Mouse (Mus musculus): Measurements from ENCODE around the gene Gyg. TPM values are rescaled to one million over a fixed set of nuclear protein-coding genes. Genes with fewer than 3 reads are reported as not detected.

Gyg gene
- 100 to 1,000 TPM; 437 to 466 TPM for total RNA-seq (2021)
- long read RNA-seq, experiment 1, transcript Gyg-201 (7 exons, 1,922 nt): major isoform, 368 of 483 reads
- long read RNA-seq, experiment 1, partial matches to known transcripts: 81 of 483 reads
- long read RNA-seq, experiment 1, other reads (novel, unspliced or antisense): 30 of 483 reads
- long read RNA-seq, experiment 2, transcript Gyg-201 (7 exons, 1,922 nt): major isoform, 456 of 657 reads
- long read RNA-seq, experiment 2, transcript Gyg-204 (8 exons, 1,662 nt): minor isoform, 5 of 657 reads
- long read RNA-seq, experiment 2, partial matches to known transcripts: 158 of 657 reads
- long read RNA-seq, experiment 2, other reads (novel, unspliced or antisense): 38 of 657 reads

DNA sequence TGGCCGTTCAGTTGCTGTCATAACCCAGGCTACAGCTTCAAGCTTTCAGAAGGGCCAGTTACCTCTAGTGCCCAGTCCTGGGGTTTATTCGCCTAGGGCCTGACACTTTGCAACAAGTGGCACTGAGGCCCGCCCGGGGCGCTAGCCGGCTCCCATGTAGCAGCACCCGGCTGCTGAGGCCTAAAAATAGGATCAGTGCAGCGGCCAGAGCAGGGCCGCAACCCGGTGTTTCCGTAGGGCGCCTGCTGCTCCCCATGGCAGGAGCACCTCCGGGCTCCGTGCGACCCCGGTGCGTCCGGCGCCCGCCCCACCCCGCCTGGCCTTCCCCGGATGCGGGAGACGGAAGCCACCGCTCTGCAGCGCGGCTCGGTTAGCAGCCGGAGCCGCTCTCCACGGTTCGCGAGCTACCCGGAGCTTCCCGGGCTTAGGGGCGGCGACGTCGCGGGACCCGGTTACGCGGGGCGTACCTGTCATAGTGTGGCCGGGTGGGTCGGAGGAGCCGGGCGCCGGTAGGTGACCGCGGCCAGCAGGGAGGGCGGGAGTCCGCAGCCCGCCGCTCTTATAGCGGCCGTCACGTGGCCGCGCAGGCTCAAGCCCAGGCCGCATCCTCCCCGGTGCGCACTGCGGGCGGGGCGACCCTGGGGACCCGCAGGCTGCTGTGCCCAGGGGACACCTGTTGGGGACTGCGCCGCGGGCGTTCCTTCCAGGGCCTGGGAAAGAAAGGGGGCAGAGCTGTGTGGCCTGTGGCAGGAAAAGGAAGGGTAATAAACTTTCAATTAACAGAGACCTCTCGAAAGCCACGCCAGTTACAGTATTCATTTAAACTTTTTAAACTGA, at the start of gene Gyg:
TSS of gene Gyg (minus strand) at position 787 of the 837 bp plus-strand sequence.
- intact Hi-C loops (cut with DNase I): loop anchor here (2.0 to 10.0 kb wide), 4 partner anchors 24 to 530 kb away; partner anchors contain the start of gene 1700064H15Rik
- Histone ChIP-seq H3K27ac (peak within 1 kb of the TSS; percentile 98), H3K4me3 (peak within 1 kb of the TSS; percentile 95)
- TF ChIP-seq CTCF (IDR thresholded peaks at IDR 0.05): peak; percentile 38; the same call in 1 of the 2 replicates
- peak; percentile 90 for DNase-seq

DNA sequence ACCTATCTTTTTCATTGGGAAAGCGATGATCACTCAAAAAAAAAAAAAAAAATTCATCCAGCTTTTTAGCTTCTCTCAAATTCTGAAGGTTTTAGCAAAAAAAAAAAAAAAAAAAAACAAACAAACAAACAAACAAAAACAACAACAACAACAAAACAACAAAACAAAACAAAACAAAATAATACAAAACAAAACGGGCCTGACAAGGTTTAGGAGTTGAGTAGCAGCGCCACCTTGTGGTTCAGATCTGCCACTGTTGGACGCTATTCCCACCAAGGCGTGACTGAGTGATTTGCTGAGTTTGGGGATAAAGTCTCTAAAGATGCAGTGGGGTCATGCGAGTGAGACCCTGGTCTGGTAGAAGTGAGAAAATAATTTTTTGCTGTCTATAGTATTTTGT, 43.8 kb upstream of the Gyg start:
- intact Hi-C loops (cut with DNase I): loop anchor here (1.0 to 10.0 kb wide), 4 partner anchors 42 to 295 kb away; partner anchors contain the start of gene Gyg
- DNase-seq: peak; percentile 62
- Histone ChIP-seq H3K4me3 (no peak overlapping the region), H3K27ac (no peak overlapping the region)
- TF ChIP-seq CTCF (IDR thresholded peaks at IDR 0.05): peak; percentile 90

DNA sequence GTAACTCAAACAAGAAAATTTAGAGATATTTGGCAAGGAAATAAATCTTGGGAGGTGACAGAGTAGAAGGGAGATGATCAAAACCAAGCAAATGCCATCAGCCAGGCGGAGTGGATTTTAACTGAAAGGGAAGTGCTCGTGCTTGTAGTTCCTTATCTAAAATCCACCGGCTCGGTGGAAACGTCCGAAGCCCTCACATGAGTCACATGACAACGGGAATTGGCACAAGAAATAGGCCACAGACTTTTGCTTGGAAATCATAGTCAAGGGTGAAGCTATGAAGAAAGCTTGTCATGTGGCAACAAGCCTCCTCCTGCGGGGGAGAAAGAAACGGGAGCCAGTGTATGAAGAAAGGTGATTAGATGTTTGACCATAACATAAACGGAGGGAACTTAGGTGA, 42.8 kb upstream of the Gyg start:
- DNase-seq: no peak
- H3K27ac ChIP-seq: no peak overlapping the region
- intact Hi-C loops (cut with DNase I): loop anchor here (1.0 to 10.0 kb wide), 3 partner anchors 41 to 294 kb away; partner anchors contain the start of gene Gyg
- no peak overlapping the region for H3K4me3 ChIP-seq
- no peak for TF ChIP-seq CTCF (IDR thresholded peaks at IDR 0.05)

DNA sequence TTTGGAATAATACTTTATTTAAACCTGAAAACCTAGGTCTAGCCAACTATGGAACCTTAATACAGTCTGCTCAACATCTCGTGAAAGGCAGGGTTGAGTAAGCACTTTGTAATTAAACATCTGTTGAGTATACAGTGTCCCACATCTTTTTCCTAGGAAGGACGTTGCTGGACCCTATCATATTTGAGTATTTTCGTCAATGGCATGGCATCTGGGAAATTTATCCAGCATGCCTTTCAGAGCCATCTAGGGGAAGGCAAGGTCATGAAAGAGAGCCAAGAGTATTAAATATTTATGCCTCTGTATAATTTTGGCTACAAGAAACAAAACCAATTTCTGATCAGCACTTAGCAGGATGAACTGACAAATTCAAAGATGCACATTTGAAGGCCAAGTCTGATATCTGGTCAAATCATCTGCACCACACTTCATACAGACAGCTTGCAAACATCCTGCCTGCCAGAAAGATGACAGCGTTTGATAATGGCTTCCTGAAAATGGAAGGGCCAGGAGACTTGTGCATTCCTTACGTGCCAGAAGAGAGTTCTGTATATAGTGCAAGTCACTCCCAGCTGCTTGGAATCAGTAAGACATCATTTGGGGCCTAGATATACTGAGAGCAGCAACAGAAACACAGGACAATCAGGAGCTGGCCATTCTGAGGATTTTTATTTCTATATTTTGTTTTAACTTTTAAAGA, 34.0 kb upstream of the Gyg start:
- no peak for DNase-seq
- Histone ChIP-seq H3K4me3 (no peak overlapping the region), H3K27ac (no peak overlapping the region)
- no peak for TF ChIP-seq CTCF (IDR thresholded peaks at IDR 0.05)
- intact Hi-C loops (cut with DNase I): no loop called here

DNA sequence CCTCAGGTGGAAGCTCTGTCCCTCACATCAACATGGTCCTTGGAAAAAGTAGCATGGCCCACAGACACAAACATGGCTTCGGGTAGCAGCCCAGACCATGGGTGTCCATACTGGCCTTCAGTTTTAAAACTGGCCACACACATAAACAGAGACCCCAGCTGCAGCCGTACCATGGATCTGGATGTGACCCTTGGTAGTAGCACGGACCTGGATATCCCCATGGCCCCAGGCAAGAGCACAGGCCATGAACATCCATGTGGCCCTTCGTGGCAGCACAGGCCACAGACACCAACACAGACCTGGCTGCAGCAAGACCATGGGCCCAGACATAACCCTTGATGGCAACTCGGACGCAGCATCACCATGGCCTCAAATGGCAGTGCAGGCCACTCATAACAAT, 17.3 kb upstream of the Gyg start:
- Histone ChIP-seq H3K27ac (no peak overlapping the region), H3K4me3 (no peak overlapping the region)
- no peak for DNase-seq
- TF ChIP-seq CTCF (IDR thresholded peaks at IDR 0.05): no peak
- intact Hi-C loops (cut with DNase I): no loop called here

DNA sequence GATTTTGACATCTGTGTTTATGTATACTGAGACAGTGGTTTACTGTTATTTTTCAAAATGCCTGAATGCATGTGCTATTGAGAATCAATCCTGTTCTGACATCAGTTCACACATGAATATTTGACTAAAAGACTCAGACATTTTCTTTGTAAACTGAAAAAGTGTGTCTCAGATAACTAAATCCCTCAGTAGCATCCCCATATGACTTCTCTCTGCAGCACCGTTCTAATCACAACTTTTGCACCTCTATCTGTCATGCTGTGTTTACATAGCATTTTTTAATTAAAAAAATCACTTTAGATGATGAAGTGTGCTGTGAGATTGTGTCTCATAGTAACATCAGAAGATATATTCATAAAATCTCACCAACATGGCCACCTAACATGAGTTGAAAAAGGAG, 12.4 kb upstream of the Gyg start:
- no peak overlapping the region for H3K27ac ChIP-seq
- intact Hi-C loops (cut with DNase I): no loop called here
- no peak for TF ChIP-seq CTCF (IDR thresholded peaks at IDR 0.05)
- no peak for DNase-seq
- no peak overlapping the region for H3K4me3 ChIP-seq

DNA sequence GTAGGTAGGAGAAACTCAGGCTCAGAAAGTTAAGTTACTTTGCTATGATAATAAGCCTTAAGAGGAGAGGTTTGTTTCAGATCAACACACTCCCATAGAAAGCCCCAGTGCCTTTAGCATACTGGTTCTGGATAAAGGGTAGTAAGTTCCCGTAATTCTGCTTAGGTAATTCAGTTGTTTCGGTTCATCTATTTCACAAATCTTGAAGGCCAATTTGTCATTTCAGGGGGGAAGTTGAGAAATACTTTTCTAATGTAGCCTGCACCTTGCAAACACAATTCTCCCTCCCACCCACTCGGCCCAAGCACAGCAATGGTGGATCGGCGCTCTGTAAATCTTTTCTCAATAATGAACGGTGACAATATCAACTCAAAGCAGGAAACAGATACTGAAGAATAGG, 359 bp upstream of the Gyg start:
- peak overlapping the region; percentile 95 for H3K4me3 ChIP-seq

DNA sequence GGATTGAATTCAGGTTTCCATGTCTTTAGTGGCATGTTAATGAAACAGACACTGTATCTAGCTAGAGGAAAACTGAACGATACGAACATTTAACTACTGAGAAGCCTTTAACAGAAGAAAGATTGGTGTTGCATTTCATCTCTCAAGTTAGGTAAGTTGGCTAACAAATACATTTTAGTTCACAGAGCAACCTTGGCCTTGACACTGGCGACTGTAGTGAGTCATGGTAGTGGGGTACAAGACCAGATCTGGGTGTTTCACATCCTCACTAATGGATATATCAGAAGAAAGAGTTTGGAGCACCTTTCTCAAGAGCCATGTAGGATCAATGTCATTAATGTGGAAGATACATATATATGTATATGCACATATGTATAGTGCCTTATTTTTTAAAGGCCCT, 3.5 kb downstream of the Gyg start:
- H3K27ac ChIP-seq: peak overlapping the region; percentile 21; the same call in 1 of the 2 replicates
- DNase-seq: no peak
- no peak overlapping the region for H3K4me3 ChIP-seq
- intact Hi-C loops (cut with DNase I): loop anchor here (5.0 to 10.0 kb wide), 2 partner anchors 119 to 527 kb away; partner anchors contain the start of gene 1700064H15Rik
- no peak for TF ChIP-seq CTCF (IDR thresholded peaks at IDR 0.05)

More for the DNA sequence above, 359 bp upstream of the Gyg start:
- no peak for DNase-seq
- intact Hi-C loops (cut with DNase I): loop anchor here (2.0 to 10.0 kb wide), 3 partner anchors 25 to 531 kb away; partner anchors contain the start of gene 1700064H15Rik
- peak overlapping the region; percentile 98 for H3K27ac ChIP-seq
- TF ChIP-seq CTCF (IDR thresholded peaks at IDR 0.05): no peak

DNA sequence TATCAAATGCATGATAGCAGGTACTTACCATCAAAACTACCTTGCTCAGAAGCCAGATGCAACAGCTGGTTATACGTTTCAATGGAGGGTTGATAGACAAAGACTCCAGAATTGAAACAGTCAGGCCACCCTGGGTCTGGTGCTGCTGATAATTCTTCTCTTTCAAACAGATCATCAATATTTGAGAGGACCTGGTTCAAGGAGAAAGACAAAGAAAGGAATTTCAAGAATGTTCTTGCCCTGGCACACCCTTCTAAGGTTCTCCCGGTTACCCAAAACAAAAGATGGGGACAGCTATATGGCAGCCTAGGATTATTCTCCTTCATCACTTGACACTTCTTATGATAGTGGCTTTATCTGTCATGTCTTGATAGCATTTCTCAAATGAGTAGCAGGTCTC, 4.6 kb downstream of the Gyg start:
- TF ChIP-seq CTCF (IDR thresholded peaks at IDR 0.05): no peak
- intact Hi-C loops (cut with DNase I): loop anchor here (5.0 to 10.0 kb wide), 2 partner anchors 118 to 526 kb away; partner anchors contain the start of gene 1700064H15Rik
- DNase-seq: no peak
- Histone ChIP-seq H3K27ac (no peak overlapping the region), H3K4me3 (no peak overlapping the region)

DNA sequence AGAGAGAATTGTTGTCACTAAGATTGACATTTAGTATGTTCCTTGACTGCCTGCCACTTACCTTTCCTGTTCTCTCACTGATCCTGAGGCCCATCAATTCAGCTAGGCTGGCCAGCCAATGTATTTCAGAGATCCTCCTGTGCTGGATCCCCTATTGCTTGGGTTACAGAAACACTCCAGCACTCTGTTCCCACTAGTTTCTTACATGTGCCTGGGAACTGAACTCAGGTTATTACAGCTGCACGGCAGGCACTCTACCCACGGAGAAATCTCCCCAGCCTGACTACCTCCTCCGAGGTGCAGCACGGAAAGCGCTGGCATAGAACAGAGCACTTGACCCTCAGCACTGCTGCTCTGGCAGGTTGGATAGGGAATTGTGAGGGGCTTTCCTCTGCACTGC, 7.5 kb downstream of the Gyg start:
- Histone ChIP-seq H3K4me3 (peak overlapping the region; percentile 10; the same call in 1 of the 2 replicates), H3K27ac (peak overlapping the region; percentile 84)
- no peak for DNase-seq
- no peak for TF ChIP-seq CTCF (IDR thresholded peaks at IDR 0.05)
- intact Hi-C loops (cut with DNase I): no loop called here

DNA sequence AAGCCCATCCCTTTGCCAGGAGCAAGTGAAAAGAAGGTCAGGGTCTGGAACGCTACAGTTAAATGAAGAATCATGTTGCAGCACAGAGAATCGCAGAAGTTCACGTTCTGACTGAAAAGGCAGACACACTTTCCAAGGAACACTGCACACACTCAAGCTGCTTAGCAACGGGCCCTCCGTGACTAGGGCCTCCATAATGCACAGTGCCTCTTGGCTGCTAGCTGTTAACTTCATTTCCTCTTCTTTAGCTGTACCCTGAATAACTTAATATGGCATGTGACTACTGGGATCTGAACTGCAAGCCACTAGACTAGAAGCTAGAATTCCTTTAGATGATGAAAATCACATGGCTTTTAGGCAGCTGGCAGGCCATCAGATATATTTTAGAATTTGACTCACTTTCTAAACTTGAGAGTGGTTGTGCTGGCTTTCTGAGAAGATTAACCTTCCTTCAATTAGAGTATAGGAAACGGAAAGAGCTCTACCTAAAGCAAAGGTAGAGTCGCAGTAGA, 8.2 kb downstream of the Gyg start:
- intact Hi-C loops (cut with DNase I): no loop called here
- no peak for DNase-seq
- no peak for TF ChIP-seq CTCF (IDR thresholded peaks at IDR 0.05)

DNA sequence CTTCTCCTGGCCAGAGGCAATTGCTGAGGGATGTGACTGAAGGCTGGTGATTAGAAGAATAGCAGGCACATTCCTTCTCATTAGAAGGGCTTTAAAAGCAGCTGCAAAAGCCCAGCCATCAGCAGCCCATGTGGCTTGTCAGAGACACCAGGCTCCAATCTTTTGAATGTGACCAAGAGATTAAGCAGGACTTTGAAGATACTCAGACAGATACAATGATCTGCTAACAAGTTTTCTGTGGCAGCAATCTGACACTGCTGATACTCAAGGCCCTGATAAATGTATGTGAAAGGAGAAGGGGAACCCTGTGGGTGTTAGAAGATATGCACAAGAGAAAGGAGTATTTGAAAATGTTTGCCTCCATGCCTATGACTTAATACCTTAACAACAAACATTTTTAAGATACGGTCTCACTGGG, 9.4 kb downstream of the Gyg start:
- intact Hi-C loops (cut with DNase I): no loop called here
- Histone ChIP-seq H3K4me3 (no peak overlapping the region), H3K27ac (peak overlapping the region; percentile 6; the same call in 1 of the 2 replicates)
- TF ChIP-seq CTCF (IDR thresholded peaks at IDR 0.05): no peak
- DNase-seq: no peak

More for the DNA sequence above, 8.2 kb downstream of the Gyg start:
- Histone ChIP-seq H3K27ac (peak overlapping the region; percentile 84), H3K4me3 (peak overlapping the region; percentile 32; the same call in 1 of the 2 replicates)

All from gastrocnemius, adult 2 months (tissue).